Mouse (Mus musculus): Measurements from ENCODE around the gene Ugt1a7c. TPM values are rescaled to one million over a fixed set of nuclear protein-coding genes. Genes with fewer than 3 reads are reported as not detected.

Gene Ugt1a7c
- polyA plus RNA-seq, 1 experiment = 1.3 TPM

DNA sequence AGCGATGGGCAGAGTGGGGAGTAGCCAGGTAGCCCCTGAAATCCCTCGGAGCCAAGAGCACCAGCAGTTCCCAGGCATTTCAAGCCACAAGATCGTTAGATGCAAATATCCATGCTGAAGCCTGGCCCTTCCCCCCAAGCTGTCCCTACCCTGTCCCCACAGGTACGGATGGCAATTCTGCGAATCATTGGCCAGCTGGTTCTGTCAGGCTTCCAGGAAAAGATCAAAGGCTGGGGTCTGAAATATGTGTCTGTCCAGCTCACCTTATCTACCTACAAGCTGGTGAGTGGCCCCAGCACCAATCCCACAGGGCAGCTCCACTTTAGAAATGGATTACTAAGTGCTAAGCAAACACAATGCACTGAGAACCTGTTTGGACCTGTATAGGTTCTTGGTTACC, 142.4 kb downstream of the Ugt1a7c start:
- TF ChIP-seq POLR2A (IDR thresholded peaks at IDR 0.05; ENCODE audit: extremely low read depth, insufficient read depth, low read length) = no peak
- TF ChIP-seq CTCF (IDR thresholded peaks at IDR 0.05; ENCODE audit: extremely low read depth, insufficient read depth, low read length) = no peak
- H3K27ac ChIP-seq (ENCODE audit: insufficient read depth, low read length) = no peak overlapping the region
- H3K4me3 ChIP-seq (ENCODE audit: insufficient read depth, low read length) = no peak overlapping the region
- H3K4me1 ChIP-seq (ENCODE audit: control insufficient read depth, insufficient read depth, low read length) = no peaks in the 10 kb centered on the region

DNA sequence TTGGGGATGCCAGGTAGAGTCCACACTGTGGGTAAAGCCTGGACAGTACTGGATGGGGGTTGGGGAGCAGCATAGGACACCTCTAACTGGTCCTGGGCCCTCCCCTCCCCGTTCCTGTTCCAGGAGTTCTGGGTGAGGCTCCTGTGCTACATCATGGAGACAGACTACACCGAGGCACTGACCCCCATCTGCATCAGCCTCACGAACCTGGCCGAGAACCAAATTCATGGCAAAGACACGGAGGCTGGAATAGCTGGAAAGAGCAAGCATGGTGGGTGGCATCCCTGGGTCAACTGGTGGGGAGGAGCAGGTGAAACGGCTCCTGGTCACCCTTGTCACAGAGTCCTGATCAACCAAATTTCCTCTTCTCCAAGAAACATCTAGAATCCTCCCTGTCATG, 143.9 kb downstream of the Ugt1a7c start:
- no peak for TF ChIP-seq POLR2A (IDR thresholded peaks at IDR 0.05; ENCODE audit: extremely low read depth, insufficient read depth, low read length)
- TF ChIP-seq CTCF (IDR thresholded peaks at IDR 0.05; ENCODE audit: extremely low read depth, insufficient read depth, low read length) = no peak
- Histone ChIP-seq H3K4me1 (ENCODE audit: control insufficient read depth, insufficient read depth, low read length) (no peaks in the 10 kb centered on the region), H3K4me3 (ENCODE audit: insufficient read depth, low read length) (no peak overlapping the region), H3K27ac (ENCODE audit: insufficient read depth, low read length) (no peak overlapping the region)

DNA sequence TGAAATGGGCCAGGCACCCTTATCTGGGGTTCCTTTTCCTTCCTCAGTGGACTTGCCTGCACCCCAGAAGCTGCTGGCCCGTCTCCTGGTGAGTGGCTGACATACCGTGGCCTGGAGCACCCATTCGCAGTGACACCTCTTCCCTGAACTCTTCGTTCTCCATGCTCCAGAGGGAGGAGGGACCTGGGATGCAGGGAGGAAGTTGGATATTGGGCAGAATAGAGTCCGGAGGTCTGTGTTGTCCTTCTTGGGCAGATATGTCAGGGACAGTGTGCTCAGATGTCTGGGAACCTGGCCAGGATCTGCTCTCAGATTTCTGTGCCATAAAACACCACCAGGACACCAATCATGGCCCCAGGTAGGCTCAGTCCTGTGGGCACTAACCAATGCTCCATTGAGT, 145.2 kb downstream of the Ugt1a7c start:
- H3K27ac ChIP-seq (ENCODE audit: insufficient read depth, low read length) = no peak overlapping the region
- H3K4me1 ChIP-seq (ENCODE audit: control insufficient read depth, insufficient read depth, low read length) = no peaks in the 10 kb centered on the region
- TF ChIP-seq CTCF (IDR thresholded peaks at IDR 0.05; ENCODE audit: extremely low read depth, insufficient read depth, low read length) = no peak
- TF ChIP-seq POLR2A (IDR thresholded peaks at IDR 0.05; ENCODE audit: extremely low read depth, insufficient read depth, low read length) = no peak
- H3K4me3 ChIP-seq (ENCODE audit: insufficient read depth, low read length) = no peak overlapping the region

DNA sequence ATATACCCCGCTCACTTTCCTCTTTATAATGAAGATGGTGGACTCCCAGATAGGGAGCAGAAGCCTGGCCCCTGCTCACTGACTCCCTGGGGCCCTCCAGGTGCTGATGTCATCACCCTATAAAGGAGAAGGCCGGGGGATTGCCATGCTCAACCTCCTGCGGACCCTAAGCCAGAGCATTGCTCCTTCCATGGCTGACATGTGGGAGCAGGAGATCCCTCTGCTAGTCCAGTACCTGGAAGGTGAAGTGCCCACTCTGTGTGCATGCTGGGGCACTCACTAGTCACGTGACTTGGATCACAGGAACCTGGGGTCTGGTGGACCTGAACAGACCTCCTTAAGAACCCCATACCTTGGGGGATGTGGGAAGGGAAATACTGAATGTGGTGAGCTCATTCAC, 145.7 kb downstream of the Ugt1a7c start:
- no peak overlapping the region for H3K4me3 ChIP-seq (ENCODE audit: insufficient read depth, low read length)
- TF ChIP-seq POLR2A (IDR thresholded peaks at IDR 0.05; ENCODE audit: extremely low read depth, insufficient read depth, low read length) (no peak), CTCF (IDR thresholded peaks at IDR 0.05; ENCODE audit: extremely low read depth, insufficient read depth, low read length) (no peak)

DNA sequence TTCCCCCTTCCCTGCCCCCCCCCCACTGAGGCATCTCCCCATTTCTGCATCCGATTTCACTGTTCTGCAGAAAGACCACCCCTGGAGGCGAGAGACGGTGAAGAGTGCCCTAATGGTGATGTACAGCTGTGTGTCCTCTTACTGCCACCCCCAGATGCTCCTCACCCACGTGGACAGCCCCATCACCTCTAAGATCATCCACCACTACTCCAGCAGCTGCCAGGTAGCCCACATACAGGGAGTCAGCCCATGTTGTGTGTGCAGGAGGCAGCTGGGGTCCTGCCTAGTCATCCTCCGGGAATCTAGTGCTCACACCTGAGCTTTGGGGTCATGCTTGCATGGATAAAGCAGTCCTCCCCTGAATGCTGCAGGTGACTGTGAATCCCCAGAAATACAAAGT, 149.0 kb downstream of the Ugt1a7c start:
- H3K27ac ChIP-seq (ENCODE audit: insufficient read depth, low read length) = no peak overlapping the region
- H3K4me1 ChIP-seq (ENCODE audit: control insufficient read depth, insufficient read depth, low read length) = no peaks in the 10 kb centered on the region
- H3K4me3 ChIP-seq (ENCODE audit: insufficient read depth, low read length) = no peak overlapping the region
- TF ChIP-seq POLR2A (IDR thresholded peaks at IDR 0.05; ENCODE audit: extremely low read depth, insufficient read depth, low read length) (no peak), CTCF (IDR thresholded peaks at IDR 0.05; ENCODE audit: extremely low read depth, insufficient read depth, low read length) (no peak)

More for the DNA sequence above, 145.7 kb downstream of the Ugt1a7c start:
- no peak overlapping the region for H3K27ac ChIP-seq (ENCODE audit: insufficient read depth, low read length)
- H3K4me1 ChIP-seq (ENCODE audit: control insufficient read depth, insufficient read depth, low read length) = no peaks in the 10 kb centered on the region

DNA sequence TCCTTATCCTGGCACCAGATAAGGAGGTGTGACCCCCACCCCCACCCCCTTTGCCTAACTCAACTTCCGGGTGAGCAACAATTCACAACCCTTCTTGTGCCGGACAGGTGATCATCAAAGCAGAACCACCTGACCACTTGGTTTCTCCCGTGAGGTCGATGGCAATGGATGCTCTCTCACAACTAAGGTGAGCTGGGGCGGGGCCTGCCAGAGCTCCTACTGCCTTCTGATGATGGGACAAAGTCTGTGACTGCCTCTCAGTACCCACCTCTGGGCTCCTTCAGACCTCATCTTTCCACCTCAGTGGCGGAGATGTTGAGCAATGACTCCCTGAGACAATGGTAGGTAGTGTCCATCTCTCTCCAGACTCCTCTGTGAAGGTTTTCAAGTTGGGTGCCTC, 151.0 kb downstream of the Ugt1a7c start:
- Histone ChIP-seq H3K27ac (ENCODE audit: insufficient read depth, low read length) (no peak overlapping the region), H3K4me1 (ENCODE audit: control insufficient read depth, insufficient read depth, low read length) (no peaks in the 10 kb centered on the region), H3K4me3 (ENCODE audit: insufficient read depth, low read length) (no peak overlapping the region)
- TF ChIP-seq CTCF (IDR thresholded peaks at IDR 0.05; ENCODE audit: extremely low read depth, insufficient read depth, low read length) = no peak
- TF ChIP-seq POLR2A (IDR thresholded peaks at IDR 0.05; ENCODE audit: extremely low read depth, insufficient read depth, low read length) = no peak

DNA sequence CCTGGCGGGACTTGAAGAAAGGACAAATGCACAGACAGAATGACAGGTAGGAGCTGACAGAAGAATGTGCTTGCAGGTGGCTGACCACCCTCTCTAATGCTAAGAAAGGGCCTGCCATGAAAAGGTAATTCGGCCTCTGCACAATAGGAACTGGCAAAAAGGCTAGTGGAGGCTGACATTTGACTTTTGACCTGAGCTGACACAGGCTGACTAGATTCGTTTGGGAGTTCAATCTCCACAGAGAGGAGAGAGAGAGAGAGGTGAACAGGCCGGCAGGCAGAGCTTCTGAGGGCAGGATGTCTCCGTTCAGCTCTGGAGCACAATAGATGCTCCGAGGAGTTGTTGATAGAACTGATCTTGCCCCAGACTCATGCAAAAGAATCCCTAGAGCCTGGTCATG, 151.5 kb downstream of the Ugt1a7c start:
- Histone ChIP-seq H3K4me1 (ENCODE audit: control insufficient read depth, insufficient read depth, low read length) (no peaks in the 10 kb centered on the region), H3K4me3 (ENCODE audit: insufficient read depth, low read length) (no peak overlapping the region), H3K27ac (ENCODE audit: insufficient read depth, low read length) (no peak overlapping the region)
- TF ChIP-seq POLR2A (IDR thresholded peaks at IDR 0.05; ENCODE audit: extremely low read depth, insufficient read depth, low read length) (no peak), CTCF (IDR thresholded peaks at IDR 0.05; ENCODE audit: extremely low read depth, insufficient read depth, low read length) (no peak)

DNA sequence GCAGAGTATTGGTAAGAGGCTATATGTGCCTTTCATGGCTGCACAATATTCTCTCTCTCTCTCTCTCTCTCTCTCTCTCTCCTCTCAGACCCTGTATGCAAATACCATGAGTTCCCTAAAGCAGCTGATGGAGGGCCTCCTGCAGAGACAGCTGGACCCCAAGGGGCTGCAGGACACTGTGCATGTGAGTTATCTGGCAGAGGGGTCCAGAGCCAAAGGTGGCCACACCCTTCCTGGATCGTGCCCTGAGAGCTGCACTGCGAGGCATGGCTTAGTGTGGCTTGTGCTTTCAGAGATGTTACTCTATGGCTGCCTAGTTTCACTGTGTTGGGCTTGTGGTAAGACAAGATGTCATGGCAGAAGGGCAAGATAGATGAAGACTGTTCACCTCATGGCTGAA, 152.8 kb downstream of the Ugt1a7c start:
- TF ChIP-seq POLR2A (IDR thresholded peaks at IDR 0.05; ENCODE audit: extremely low read depth, insufficient read depth, low read length) = no peak
- TF ChIP-seq CTCF (IDR thresholded peaks at IDR 0.05; ENCODE audit: extremely low read depth, insufficient read depth, low read length) = no peak
- no peaks in the 10 kb centered on the region for H3K4me1 ChIP-seq (ENCODE audit: control insufficient read depth, insufficient read depth, low read length)
- no peak overlapping the region for H3K4me3 ChIP-seq (ENCODE audit: insufficient read depth, low read length)
- H3K27ac ChIP-seq (ENCODE audit: insufficient read depth, low read length) = no peak overlapping the region

DNA sequence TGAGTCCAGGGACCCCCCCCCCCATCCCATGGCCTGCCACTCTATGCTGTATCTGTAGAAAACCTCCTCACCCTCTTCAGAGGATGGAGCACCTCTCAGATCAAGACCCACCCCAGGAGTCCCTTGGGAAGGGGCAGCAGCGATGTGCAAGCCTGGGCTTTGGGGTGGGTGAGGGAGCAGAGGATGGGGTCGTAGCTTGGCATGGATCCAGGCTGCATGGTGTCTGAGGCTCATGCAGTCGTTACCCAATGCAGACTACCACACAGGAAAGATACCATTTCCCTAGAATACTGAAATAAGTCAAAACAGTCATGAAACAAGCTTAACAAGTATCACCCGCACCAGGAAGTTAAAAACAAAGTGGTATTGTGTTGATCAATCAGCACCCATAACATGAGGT, 153.8 kb downstream of the Ugt1a7c start:
- no peak overlapping the region for H3K4me3 ChIP-seq (ENCODE audit: insufficient read depth, low read length)

DNA sequence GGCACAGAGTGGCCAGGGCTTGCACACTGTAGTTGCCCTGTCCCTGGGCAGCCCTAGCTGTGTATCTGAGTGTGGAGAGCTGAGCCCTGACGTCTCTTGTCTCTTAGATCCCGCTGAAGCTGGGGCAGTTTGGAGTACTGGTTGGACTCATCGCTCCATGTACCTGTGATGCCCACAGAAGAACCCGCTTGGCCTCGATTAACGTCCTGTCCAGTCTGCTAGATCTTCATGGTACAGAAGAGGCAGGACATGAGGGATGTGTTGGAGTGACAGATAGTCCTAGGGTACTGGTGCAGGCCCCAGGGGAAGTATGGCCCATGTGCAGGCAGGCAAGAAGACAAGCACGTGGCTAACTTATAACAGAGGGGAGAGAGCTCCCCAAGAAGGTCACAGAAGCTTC, 154.7 kb downstream of the Ugt1a7c start:
- Histone ChIP-seq H3K27ac (ENCODE audit: insufficient read depth, low read length) (no peak overlapping the region), H3K4me3 (ENCODE audit: insufficient read depth, low read length) (no peak overlapping the region), H3K4me1 (ENCODE audit: control insufficient read depth, insufficient read depth, low read length) (no peaks in the 10 kb centered on the region)
- TF ChIP-seq CTCF (IDR thresholded peaks at IDR 0.05; ENCODE audit: extremely low read depth, insufficient read depth, low read length) (no peak), POLR2A (IDR thresholded peaks at IDR 0.05; ENCODE audit: extremely low read depth, insufficient read depth, low read length) (no peak)

More for the DNA sequence above, 153.8 kb downstream of the Ugt1a7c start:
- no peak overlapping the region for H3K27ac ChIP-seq (ENCODE audit: insufficient read depth, low read length)
- no peak for TF ChIP-seq CTCF (IDR thresholded peaks at IDR 0.05; ENCODE audit: extremely low read depth, insufficient read depth, low read length)
- TF ChIP-seq POLR2A (IDR thresholded peaks at IDR 0.05; ENCODE audit: extremely low read depth, insufficient read depth, low read length) = no peak
- no peaks in the 10 kb centered on the region for H3K4me1 ChIP-seq (ENCODE audit: control insufficient read depth, insufficient read depth, low read length)

DNA sequence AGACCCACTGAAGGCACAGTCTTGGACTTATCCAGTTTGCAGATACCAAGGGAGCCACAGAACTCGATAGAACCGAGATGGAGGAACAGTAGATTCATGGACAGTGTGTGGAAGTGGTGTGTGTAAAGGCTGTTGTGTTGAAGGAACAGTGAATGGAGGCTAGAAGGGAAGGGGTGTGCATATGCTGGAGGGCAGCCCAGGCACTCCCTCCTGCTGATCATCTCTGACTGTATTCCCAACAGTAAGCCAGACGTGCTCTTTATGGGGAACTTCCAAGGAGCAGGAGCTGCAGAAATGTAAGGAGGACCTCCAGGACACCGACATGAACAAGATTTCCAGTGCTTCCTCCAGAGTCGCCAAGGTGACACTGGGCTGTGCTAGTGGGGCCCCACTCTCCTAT, 155.2 kb downstream of the Ugt1a7c start:
- H3K4me1 ChIP-seq (ENCODE audit: control insufficient read depth, insufficient read depth, low read length) = no peaks in the 10 kb centered on the region
- no peak overlapping the region for H3K27ac ChIP-seq (ENCODE audit: insufficient read depth, low read length)
- no peak overlapping the region for H3K4me3 ChIP-seq (ENCODE audit: insufficient read depth, low read length)
- no peak for TF ChIP-seq CTCF (IDR thresholded peaks at IDR 0.05; ENCODE audit: extremely low read depth, insufficient read depth, low read length)
